Mouse (Mus musculus) embryonic facial prominence, embryonic 14.5 days (tissue): ENCODE measurements around the gene Cep78. TPM values are rescaled to one million over a fixed set of nuclear protein-coding genes. Genes with fewer than 3 reads are reported as not detected.

Experiments
- ATAC-seq: fragments of 200-750 bp; cut with Nextera tagmentation; 2 replicates; pipeline ENCODE4 v1.8.0; 2017; ENCODE audit warnings: low read depth, moderate number of reproducible peaks, moderate TSS enrichment
- DNase-seq: peaks from one replicate; pipeline ENCODE4 v3.0.0-alpha.2; 2015; ENCODE audit warnings: low spot score
- H3K27ac ChIP-seq: fragments of 300-500 bp; sonication (generic); replicated peaks from 2 replicates; pipeline ENCODE4 v1.5.1; 2014; ENCODE audit warnings: low read depth, mild to moderate bottlenecking, low read length, moderate library complexity
- H3K27me3 ChIP-seq: fragments of 300-500 bp; sonication (generic); replicated peaks from 2 replicates; pipeline ENCODE4 v1.6.1; 2014; ENCODE audit warnings: low read length; ENCODE audit not compliant: control insufficient read depth, insufficient read depth
- H3K36me3 ChIP-seq: fragments of 300-500 bp; sonication (generic); 2 replicates; pipeline ENCODE4 v1.6.1; 2014; ENCODE audit warnings: low read length, mixed read lengths; ENCODE audit not compliant: control insufficient read depth, insufficient read depth
- H3K4me1 ChIP-seq: fragments of 300-500 bp; sonication (generic); 2 replicates; pipeline ENCODE4 v1.6.1; 2014; ENCODE audit warnings: antibody characterized with exemption, low read length; ENCODE audit not compliant: control insufficient read depth, insufficient read depth
- H3K4me2 ChIP-seq: fragments of 300-500 bp; sonication (generic); 2 replicates; pipeline ENCODE4 v1.6.1; 2014; ENCODE audit warnings: low read depth, mild to moderate bottlenecking, low read length, moderate library complexity, mixed read lengths
- H3K4me3 ChIP-seq: fragments of 300-500 bp; sonication (generic); 2 replicates; pipeline ENCODE4 v1.5.1; 2014; ENCODE audit warnings: low read depth, mild to moderate bottlenecking, low read length
- H3K9ac ChIP-seq: fragments of 300-500 bp; sonication (generic); 2 replicates; pipeline ENCODE4 v1.6.1; 2014; ENCODE audit warnings: low read depth, mild to moderate bottlenecking, low read length, moderate library complexity, mixed read lengths
- H3K9me3 ChIP-seq: fragments of 300-500 bp; sonication (generic); 2 replicates; pipeline ENCODE4 v1.6.1; 2016; ENCODE audit warnings: low read length; ENCODE audit not compliant: control insufficient read depth
- WGBS: fragments of 180-500 bp; shearing (Covaris S2); extraction: QIAGEN DNeasy Blood & Tissue Kit; methylation state at CpG from one replicate; pipeline ENCODE4 v1.1.7; 2014; 5-methylcytosine and 5-hydroxymethylcytosine counted together
- polyA plus RNA-seq: library from polyadenylated mRNA; unstranded; fragments of >200 nt; fragmentation: Nextera tagmentation; extraction: Ambion mirVana; gene quantifications from 2 replicates; pipeline ENCODE4 v1.2.1, GENCODE M21; 2014

Gene Cep78
- polyA plus RNA-seq, 1 experiment from 2014 or later = 19.1 TPM

DNA sequence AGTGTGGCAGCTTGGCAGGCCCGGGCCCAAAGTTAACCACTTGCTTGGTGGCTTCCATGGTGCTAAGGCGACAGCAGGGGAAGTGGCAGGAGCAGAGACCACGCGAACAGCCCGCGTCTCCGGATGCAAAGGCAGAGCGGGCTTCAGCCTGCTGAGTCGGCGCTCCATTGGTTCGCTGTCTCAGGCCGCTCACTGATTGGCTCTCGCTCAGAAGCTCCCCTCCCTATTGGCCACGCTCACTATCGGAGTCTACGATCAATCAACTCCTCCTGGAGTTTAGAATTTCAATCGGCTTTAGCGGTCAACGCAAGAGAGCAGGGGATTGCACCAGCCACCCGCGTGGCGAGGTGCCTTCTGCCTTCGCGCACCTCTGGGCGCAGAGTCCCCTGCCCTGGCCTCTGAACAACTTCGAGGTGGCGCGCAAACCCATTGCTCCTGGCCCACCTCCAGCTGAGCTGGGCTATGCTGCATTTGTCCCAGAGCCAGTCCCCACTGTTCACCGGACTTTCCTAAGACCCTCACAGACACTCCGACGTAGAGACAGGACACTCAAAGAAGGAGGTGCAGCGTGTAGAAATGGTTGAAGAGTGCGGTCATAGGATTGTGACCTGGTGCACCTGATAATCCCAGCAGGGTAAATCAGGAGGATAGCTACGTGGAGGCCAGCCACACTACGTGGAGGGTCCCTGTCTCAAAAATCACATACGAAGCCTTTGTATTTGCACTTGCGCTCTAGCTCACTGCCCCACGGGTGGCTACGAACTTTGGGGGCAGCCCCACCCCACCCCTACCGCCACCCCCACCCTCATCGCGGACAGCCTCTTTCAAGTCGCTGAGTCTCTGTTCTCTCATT lies 59.7 kb downstream of the Cep78 start:
- Histone ChIP-seq H3K4me2 (peak overlapping the region; percentile 95), H3K36me3 (no peaks in the 10 kb centered on the region), H3K27me3 (no peaks in the 10 kb centered on the region), H3K4me3 (peak overlapping the region; percentile 70), H3K27ac (peak overlapping the region; percentile 85), H3K4me1 (peaks cover 7% of the 10 kb centered on the region; the same call in 1 of the 2 replicates), H3K9ac (peak overlapping the region; percentile 70), H3K9me3 (no peaks in the 10 kb centered on the region)
- ATAC-seq (peak; percentile 97), DNase-seq (peak; percentile 97)
- 2% methylated on average over 35 of the region's 43 CpGs for WGBS

DNA sequence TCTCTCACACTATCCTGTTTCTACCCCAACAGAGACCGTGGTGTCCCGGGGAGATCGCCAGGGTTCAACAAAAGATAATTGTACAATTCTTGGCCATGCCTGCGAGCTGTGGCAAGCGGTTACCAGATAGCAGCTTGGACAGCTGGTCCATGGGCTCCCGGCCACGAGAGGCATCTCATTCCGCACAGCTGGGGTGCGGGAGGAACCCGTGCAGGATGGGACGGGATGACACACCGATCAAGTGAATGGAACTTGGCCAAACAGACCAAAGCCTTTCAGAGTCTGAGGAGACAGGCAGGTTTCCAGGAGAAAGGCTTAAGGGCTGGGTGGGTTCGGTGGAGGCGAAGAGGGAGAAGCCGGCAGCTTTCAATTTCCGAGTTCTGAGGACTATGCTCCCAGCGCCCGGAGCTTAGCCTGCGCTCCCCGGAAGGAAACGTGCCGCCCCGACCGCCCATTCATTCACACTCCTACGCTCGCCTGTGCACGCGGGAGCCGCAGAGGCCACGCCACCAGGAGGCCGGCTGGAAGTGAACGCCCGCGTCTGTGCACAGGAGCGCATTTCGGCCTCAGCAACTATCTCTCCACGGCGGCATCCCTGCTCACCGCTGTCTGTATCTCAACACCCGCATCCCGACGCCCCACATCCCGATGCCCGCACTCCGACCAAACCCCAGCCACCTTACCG lies 60.5 kb downstream of the Cep78 start:
- DNase-seq (peak; percentile 71), ATAC-seq (peak; percentile 51)
- Histone ChIP-seq H3K4me2 (peak overlapping the region; percentile 95), H3K9ac (peak overlapping the region; percentile 70), H3K4me1 (peaks cover 7% of the 10 kb centered on the region; the same call in 1 of the 2 replicates), H3K27me3 (no peaks in the 10 kb centered on the region), H3K9me3 (no peaks in the 10 kb centered on the region), H3K4me3 (peak overlapping the region; percentile 70), H3K27ac (peak overlapping the region; percentile 85), H3K36me3 (peaks cover 6% of the 10 kb centered on the region; the same call in 1 of the 2 replicates)
- WGBS = 0% methylated on average over 34 of the region's 46 CpGs

DNA sequence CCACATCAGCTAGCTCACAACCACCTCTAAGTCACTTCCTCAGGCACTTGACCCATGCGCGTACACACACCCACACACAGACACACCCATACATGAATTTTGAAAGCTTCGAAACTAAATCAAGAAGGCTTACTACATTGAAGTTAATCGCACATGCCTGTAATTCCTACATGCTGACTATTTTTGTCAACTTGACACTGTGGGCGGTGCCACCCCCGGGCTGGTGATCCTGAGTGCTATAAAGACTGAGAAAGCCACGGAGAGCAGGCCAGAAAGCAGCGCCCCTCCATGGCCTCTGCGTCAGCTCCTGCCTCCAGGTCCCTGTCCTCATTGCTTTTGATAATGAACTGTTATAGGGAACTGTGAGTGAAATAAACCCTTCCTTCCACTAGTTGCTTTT lies 61.4 kb downstream of the Cep78 start:
- Histone ChIP-seq H3K27ac (no peak overlapping the region), H3K36me3 (peaks cover 15% of the 10 kb centered on the region; the same call in 1 of the 2 replicates), H3K4me1 (peaks cover 7% of the 10 kb centered on the region; the same call in 1 of the 2 replicates), H3K27me3 (no peaks in the 10 kb centered on the region), H3K4me3 (peak overlapping the region; percentile 70), H3K4me2 (peak overlapping the region; percentile 95), H3K9ac (peak overlapping the region; percentile 70; the same call in 1 of the 2 replicates), H3K9me3 (no peaks in the 10 kb centered on the region)
- WGBS = 33% methylated on average over 9 of the region's 9 CpGs
- ATAC-seq (no peak), DNase-seq (peak; percentile 62)

DNA sequence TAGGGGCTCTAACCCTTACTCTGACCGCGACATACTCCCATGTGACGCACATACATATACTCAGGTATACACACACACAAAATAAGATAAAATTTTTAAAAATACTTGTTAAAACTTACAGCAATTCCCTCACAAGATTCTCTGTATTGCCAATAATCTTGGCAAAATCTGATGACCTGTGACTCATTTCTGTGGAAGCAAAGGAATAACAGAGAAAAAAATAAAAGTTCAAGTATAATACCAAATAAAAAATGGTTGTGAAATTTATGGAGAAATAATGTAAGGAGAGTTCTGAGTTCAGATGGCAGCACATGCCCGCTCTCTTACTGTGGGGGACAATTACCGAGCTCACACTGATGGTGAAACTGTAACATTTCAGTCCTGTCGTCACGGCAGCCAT lies 65.5 kb downstream of the Cep78 start:
- no peak overlapping the region for H3K9ac ChIP-seq
- H3K27ac ChIP-seq = no peak overlapping the region
- H3K9me3 ChIP-seq = no peaks in the 10 kb centered on the region
- no peak overlapping the region for H3K4me3 ChIP-seq
- no peaks in the 10 kb centered on the region for H3K27me3 ChIP-seq
- H3K4me2 ChIP-seq = no peak overlapping the region
- no peak for DNase-seq
- H3K4me1 ChIP-seq = peaks cover 7% of the 10 kb centered on the region; the same call in 1 of the 2 replicates
- no peak for ATAC-seq
- peaks cover 40% of the 10 kb centered on the region for H3K36me3 ChIP-seq
- 97% methylated on average over 7 of the region's 7 CpGs for WGBS

DNA sequence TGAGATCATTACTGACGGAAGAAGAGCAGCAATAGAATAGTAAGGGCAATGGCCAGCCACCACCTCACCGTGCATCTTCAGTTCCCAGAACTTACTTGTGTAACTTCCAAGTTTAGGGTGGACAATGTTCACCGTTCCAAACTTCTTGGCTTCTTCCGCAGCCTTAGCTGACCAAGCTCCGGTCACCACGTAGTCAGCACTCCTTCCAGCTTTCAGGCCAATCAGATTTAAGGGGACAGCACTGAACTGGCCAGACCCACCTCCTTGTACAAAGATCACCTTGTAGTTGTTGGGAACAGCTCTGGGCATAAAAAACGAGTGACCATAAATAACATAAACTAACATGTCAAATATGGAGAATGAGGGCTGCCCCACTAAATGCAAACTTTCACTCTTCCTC lies 66.7 kb downstream of the Cep78 start:
- Histone ChIP-seq H3K36me3 (peaks cover 53% of the 10 kb centered on the region), H3K27ac (no peak overlapping the region), H3K27me3 (no peaks in the 10 kb centered on the region), H3K9me3 (no peaks in the 10 kb centered on the region), H3K4me1 (peaks cover 2% of the 10 kb centered on the region; the same call in 1 of the 2 replicates), H3K9ac (no peak overlapping the region), H3K4me2 (no peak overlapping the region), H3K4me3 (no peak overlapping the region)
- DNase-seq = no peak
- WGBS = 93% methylated on average over 7 of the region's 7 CpGs
- no peak for ATAC-seq

DNA sequence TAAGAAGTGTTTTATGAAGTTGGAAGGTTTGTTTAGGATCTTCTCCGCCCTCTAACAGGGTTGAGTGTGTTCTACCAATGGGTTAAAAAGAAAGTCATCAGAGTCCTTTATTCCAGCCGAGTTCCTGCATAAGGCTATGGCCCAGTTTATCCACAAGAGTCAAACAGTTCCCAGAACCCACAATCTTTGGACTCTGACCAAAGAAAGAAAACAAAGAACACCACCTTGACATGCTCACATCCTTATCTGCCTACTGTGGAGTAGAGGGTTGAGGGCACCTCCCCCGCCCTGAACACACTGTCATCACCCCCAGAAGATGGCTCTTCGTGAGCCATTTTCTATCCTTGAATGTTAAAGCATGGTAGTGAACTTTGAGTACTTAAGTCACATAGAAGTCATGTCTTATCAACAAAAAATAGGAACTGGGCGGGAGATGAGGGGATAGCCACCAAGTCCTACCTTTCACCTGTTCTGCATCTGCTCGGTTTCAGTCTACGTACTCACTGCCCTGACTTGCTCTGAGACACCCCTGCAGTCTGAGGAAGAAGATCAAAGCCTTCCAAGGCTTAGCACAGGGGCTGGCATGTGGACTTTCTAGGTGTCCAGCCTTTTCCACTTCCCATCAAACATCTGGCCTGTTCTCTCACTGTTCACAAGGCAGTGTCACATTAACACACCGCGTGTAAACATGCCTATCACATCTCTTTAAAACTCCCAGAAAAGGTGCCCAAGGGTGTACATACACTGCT lies 71.4 kb downstream of the Cep78 start:
- Histone ChIP-seq H3K9me3 (no peaks in the 10 kb centered on the region), H3K27me3 (no peaks in the 10 kb centered on the region), H3K4me1 (no peaks in the 10 kb centered on the region), H3K27ac (no peak overlapping the region), H3K9ac (no peak overlapping the region), H3K4me3 (no peak overlapping the region), H3K36me3 (peaks cover 62% of the 10 kb centered on the region), H3K4me2 (no peak overlapping the region)
- 92% methylated on average over 9 of the region's 9 CpGs for WGBS
- ATAC-seq = no peak
- no peak for DNase-seq

DNA sequence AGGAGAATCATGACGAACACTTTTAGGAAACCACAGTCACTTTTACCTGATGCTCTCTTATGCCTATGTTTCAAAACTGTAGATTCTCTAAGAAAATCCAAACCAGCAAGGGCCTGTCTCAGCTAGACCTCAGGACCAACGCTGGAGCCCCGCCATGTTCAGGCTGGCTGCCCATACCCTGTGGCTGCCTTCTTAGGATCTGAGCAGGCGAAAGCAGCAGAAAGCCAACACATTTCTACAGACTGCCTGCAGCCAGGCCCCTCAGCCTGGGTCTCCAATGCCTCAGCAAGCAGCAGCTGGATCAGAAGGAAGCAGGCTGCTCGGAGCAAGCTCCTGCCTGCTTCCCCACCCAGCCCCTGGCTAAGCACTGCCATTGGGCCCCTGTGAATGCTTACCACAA lies 73.3 kb downstream of the Cep78 start:
- H3K9me3 ChIP-seq = no peaks in the 10 kb centered on the region
- no peak overlapping the region for H3K4me2 ChIP-seq
- 83% methylated on average over 5 of the region's 5 CpGs for WGBS
- H3K4me1 ChIP-seq = no peaks in the 10 kb centered on the region
- ATAC-seq (no peak), DNase-seq (peak; percentile 17)
- H3K9ac ChIP-seq = no peak overlapping the region
- H3K27ac ChIP-seq = no peak overlapping the region
- peaks cover 62% of the 10 kb centered on the region for H3K36me3 ChIP-seq
- no peak overlapping the region for H3K4me3 ChIP-seq
- no peaks in the 10 kb centered on the region for H3K27me3 ChIP-seq

DNA sequence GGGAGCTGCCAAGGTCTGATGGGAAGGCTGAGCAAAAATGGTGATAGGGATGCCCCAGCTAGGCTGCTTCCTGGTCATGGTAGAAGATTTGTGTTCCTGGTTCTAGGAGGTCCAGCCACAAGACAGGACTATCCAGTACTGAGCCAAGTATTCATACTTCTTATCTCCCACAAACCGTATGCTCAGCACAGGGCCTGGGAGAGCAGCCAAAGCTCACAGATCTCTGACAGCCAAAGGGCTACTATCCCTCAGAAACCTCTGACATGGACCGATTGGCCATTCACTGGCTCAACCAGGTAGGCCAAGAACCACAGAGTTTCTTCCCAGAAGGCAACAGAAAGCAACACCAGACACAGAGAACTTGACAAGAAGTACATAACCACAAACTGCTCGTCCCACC lies 73.8 kb downstream of the Cep78 start:
- Histone ChIP-seq H3K27ac (no peak overlapping the region), H3K4me3 (no peak overlapping the region), H3K9me3 (no peaks in the 10 kb centered on the region), H3K4me2 (no peak overlapping the region), H3K4me1 (no peaks in the 10 kb centered on the region), H3K27me3 (no peaks in the 10 kb centered on the region), H3K36me3 (peaks cover 60% of the 10 kb centered on the region), H3K9ac (no peak overlapping the region)
- WGBS = 88% methylated on average over 3 of the region's 3 CpGs
- DNase-seq = no peak
- ATAC-seq = no peak
